Mouse (Mus musculus): ENCODE data around the gene Olfr463.

DNA sequence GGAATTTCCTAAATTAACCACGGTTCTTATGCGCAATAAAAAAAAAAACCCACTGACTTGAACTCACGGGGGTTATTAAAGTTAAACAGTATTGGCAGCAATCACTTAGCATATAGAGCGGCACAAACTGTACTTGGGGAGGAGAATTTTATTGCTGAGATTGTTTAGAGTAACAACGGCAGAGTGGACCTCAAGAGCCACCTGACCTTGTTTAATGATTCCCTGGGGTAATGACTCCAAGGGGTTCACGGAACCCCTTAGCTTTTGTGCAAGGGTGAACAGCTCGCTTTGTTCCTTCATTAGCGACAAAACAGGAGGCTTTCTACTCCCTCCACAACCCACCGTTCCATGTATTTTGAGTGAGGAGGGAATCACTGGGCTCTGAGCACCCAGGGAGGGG lies 17.4 kb downstream of the Olfr463 start:
- TF ChIP-seq CTCF (IDR thresholded peaks at IDR 0.05; ENCODE audit: control insufficient read depth, insufficient read depth, insufficient read length) (no peak), USF1 (IDR thresholded peaks at IDR 0.05; ENCODE audit: low read depth) (no peak), CEBPB (IDR thresholded peaks at IDR 0.05; ENCODE audit: low read depth) (no peak), MYOG (IDR thresholded peaks at IDR 0.05; ENCODE audit: control insufficient read depth, extremely low read depth, insufficient read length) (no peak)

All from C2C12 (cell line).